Mouse (Mus musculus): ENCODE measurements around the gene Kdm2b.

DNA sequence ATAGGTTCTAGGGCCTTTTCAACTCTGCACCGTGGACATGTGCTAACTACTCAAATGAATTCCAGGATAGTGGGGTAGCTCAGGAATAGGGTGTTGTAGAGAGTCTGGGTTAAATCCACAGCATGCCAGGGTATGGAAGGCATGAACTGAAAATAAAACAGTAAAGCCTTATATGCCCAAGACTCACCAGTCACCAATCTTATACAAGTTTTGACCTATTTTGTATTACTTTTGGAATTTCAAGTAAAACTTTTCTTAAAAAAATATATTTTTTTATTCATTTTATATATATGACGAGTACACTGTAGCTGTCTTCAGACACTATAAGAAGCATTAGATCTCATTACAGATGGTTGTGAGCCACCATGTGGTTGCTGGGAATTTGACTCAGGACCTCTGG, 4.2 kb upstream of the Kdm2b start:
- no peak for TF ChIP-seq GATA1 (IDR thresholded peaks at IDR 0.05; ENCODE audit: borderline replicate concordance, low read length)
- no peak for TF ChIP-seq FLI1 (IDR thresholded peaks at IDR 0.05; ENCODE audit: low read length)

All from megakaryocyte, embryonic 14.5 days (primary cell).